Mouse (Mus musculus) MEL (cell line): ENCODE data around the gene Nos1ap. TPM values are rescaled to one million over a fixed set of nuclear protein-coding genes. Genes with fewer than 3 reads are reported as not detected.

Experiments used
- DNase-seq: peaks from one replicate; pipeline ENCODE4 v3.0.0; 2011; ENCODE audit warnings: low read depth, low spot score
- H3K27ac ChIP-seq: 2 replicates; pipeline ENCODE4 v1.5.1; 2012; ENCODE audit warnings: low read depth, mild to moderate bottlenecking, control low read depth, low read length, moderate library complexity; ENCODE audit not compliant: control insufficient read depth
- H3K27me3 ChIP-seq, 2 experiments: fragments of 150-350 bp in 1 of 2; sonication (generic) in 1 of 2; 2 replicates each; pipeline ENCODE4 v1.6.1; 2012; ENCODE audit warnings: low read length in 2 of 2, mild to moderate bottlenecking in 2 of 2, improper control_type of control experiment in 1 of 2, moderate library complexity in 1 of 2; ENCODE audit not compliant: insufficient read depth in 2 of 2, control insufficient read depth in 1 of 2
- H3K36me3 ChIP-seq, 2 experiments: 2 replicates each; pipeline ENCODE4 v1.6.1; 2012 to 2014; ENCODE audit warnings: low read length in 2 of 2, improper control_type of control experiment in 1 of 2, inconsistent platforms in 1 of 2, mild to moderate bottlenecking in 1 of 2; ENCODE audit not compliant: insufficient read depth in 2 of 2, control insufficient read depth in 1 of 2
- H3K4me1 ChIP-seq, 2 experiments: fragments of 150-350 bp in 1 of 2; sonication (generic) in 1 of 2; 2 replicates each; pipeline ENCODE4 v1.6.1; 2012; ENCODE audit warnings: low read length in 2 of 2, improper control_type of control experiment in 1 of 2, mild to moderate bottlenecking in 1 of 2; ENCODE audit not compliant: insufficient read depth in 2 of 2, control insufficient read depth in 1 of 2
- H3K4me3 ChIP-seq, 2 experiments: fragments of 150-350 bp in 1 of 2; sonication (generic) in 1 of 2; 2 replicates each; pipeline ENCODE4 v1.5.1; 2012; ENCODE audit warnings: low read depth in 2 of 2, low read length in 2 of 2, mild to moderate bottlenecking in 2 of 2, moderate library complexity in 2 of 2, control low read depth in 1 of 2, improper control_type of control experiment in 1 of 2; ENCODE audit not compliant: control insufficient read depth in 1 of 2, insufficient read depth in 1 of 2
- H3K79me2 ChIP-seq: 2 replicates; pipeline ENCODE4 v1.6.1; 2012; ENCODE audit warnings: mild to moderate bottlenecking, low read length, moderate library complexity; ENCODE audit not compliant: control insufficient read depth, poor library complexity, insufficient read depth
- H3K9ac ChIP-seq: 2 replicates; pipeline ENCODE4 v1.6.1; 2012; ENCODE audit warnings: low read depth, mild to moderate bottlenecking, control low read depth, low read length, moderate library complexity; ENCODE audit not compliant: control insufficient read depth, poor library complexity, severe bottlenecking
- H3K9me3 ChIP-seq: fragments of 150-350 bp; sonication (generic); replicated peaks from 2 replicates; pipeline ENCODE4 v1.6.1; 2012; ENCODE audit warnings: mild to moderate bottlenecking, low read length, improper control_type of control experiment, moderate library complexity; ENCODE audit not compliant: insufficient read depth
- BHLHE40 ChIP-seq: IDR thresholded peaks from 2 replicates; pipeline ENCODE4 v1.6.1; 2012; ENCODE audit warnings: low read depth, mild to moderate bottlenecking, inconsistent platforms, low read length, improper control_type of control experiment, borderline replicate concordance
- CHD1 ChIP-seq: IDR thresholded peaks from 2 replicates; pipeline ENCODE4 v1.6.1; 2012; ENCODE audit warnings: low read depth, mild to moderate bottlenecking, inconsistent platforms, low read length, improper control_type of control experiment
- CHD2 ChIP-seq: IDR thresholded peaks from 2 replicates; pipeline ENCODE4 v1.6.1; 2011; ENCODE audit warnings: low read length, improper control_type of control experiment
- ELF1 ChIP-seq: IDR thresholded peaks from 2 replicates; pipeline ENCODE4 v1.6.1; 2014; ENCODE audit warnings: low read depth, mild to moderate bottlenecking, inconsistent platforms, low read length, improper control_type of control experiment, moderate library complexity
- EP300 ChIP-seq, 2 experiments: IDR thresholded peaks; 2 replicates each; pipeline ENCODE4 v1.6.1; 2011; ENCODE audit warnings: improper control_type of control experiment in 2 of 2, low read length in 2 of 2, low read depth in 1 of 2, mild to moderate bottlenecking in 1 of 2
- ETS1 ChIP-seq: IDR thresholded peaks from 2 replicates; pipeline ENCODE4 v1.6.1; 2012; ENCODE audit warnings: low read depth, mild to moderate bottlenecking, inconsistent platforms, low read length, improper control_type of control experiment, moderate library complexity
- GABPA ChIP-seq: IDR thresholded peaks from 2 replicates; pipeline ENCODE4 v1.6.1; 2012; ENCODE audit warnings: low read depth, mild to moderate bottlenecking, inconsistent platforms, low read length, improper control_type of control experiment, moderate library complexity
- HCFC1 ChIP-seq: IDR thresholded peaks from 2 replicates; pipeline ENCODE4 v1.6.1; 2012; ENCODE audit warnings: low read depth, mild to moderate bottlenecking, inconsistent platforms, low read length, improper control_type of control experiment, moderate library complexity
- JUND ChIP-seq: IDR thresholded peaks from 2 replicates; pipeline ENCODE4 v1.6.1; 2011; ENCODE audit warnings: low read depth, mild to moderate bottlenecking, improper control_type of control experiment, low read length
- KAT2A ChIP-seq: conservative IDR thresholded peaks from 2 replicates; pipeline ENCODE4 v1.6.1; 2012; ENCODE audit warnings: low read depth, low read length, improper control_type of control experiment, inconsistent platforms
- MAZ ChIP-seq: IDR thresholded peaks from 2 replicates; pipeline ENCODE4 v1.6.1; 2012; ENCODE audit warnings: low read depth, mild to moderate bottlenecking, inconsistent platforms, low read length, improper control_type of control experiment
- MXI1 ChIP-seq: IDR thresholded peaks from 2 replicates; pipeline ENCODE4 v1.6.1; 2011; ENCODE audit warnings: mild to moderate bottlenecking, low read depth, low read length, improper control_type of control experiment
- MYB ChIP-seq: IDR thresholded peaks from 2 replicates; pipeline ENCODE4 v1.6.1; 2011; ENCODE audit warnings: mild to moderate bottlenecking, low read depth, low read length, improper control_type of control experiment
- MYC ChIP-seq: IDR thresholded peaks from 2 replicates; pipeline ENCODE4 v1.6.1; 2011; ENCODE audit warnings: low read depth, mild to moderate bottlenecking, low read length, improper control_type of control experiment, moderate library complexity
- NELFE ChIP-seq: IDR thresholded peaks from 2 replicates; pipeline ENCODE4 v1.6.1; 2011; ENCODE audit warnings: low read depth, low read length, improper control_type of control experiment
- POLR2A ChIP-seq, 2 experiments: IDR thresholded peaks; 2 replicates each; pipeline ENCODE4 v1.6.1; 2011 to 2012; ENCODE audit warnings: low read length in 2 of 2, mild to moderate bottlenecking in 2 of 2, control low read depth in 1 of 2, improper control_type of control experiment in 1 of 2, low read depth in 1 of 2, moderate library complexity in 1 of 2; ENCODE audit not compliant: control insufficient read depth in 1 of 2, insufficient read depth in 1 of 2, poor library complexity in 1 of 2
- POLR2AphosphoS2 ChIP-seq: IDR thresholded peaks from 2 replicates; pipeline ENCODE4 v1.6.1; 2011; ENCODE audit warnings: low read length, improper control_type of control experiment
- POLR2AphosphoS5 ChIP-seq: IDR thresholded peaks from 2 replicates; pipeline ENCODE4 v1.6.1; 2012; ENCODE audit warnings: low read depth, borderline replicate concordance, mild to moderate bottlenecking, inconsistent platforms, low read length, moderate library complexity, mixed read lengths
- RAD21 ChIP-seq: IDR thresholded peaks from 2 replicates; pipeline ENCODE4 v1.6.1; 2011; ENCODE audit warnings: mild to moderate bottlenecking, low read depth, low read length, improper control_type of control experiment
- RCOR1 ChIP-seq: IDR thresholded peaks from 2 replicates; pipeline ENCODE4 v1.6.1; 2012; ENCODE audit warnings: low read depth, mild to moderate bottlenecking, inconsistent platforms, low read length, improper control_type of control experiment
- TAL1 ChIP-seq: IDR thresholded peaks from 2 replicates; pipeline ENCODE4 v1.6.1; 2012; ENCODE audit warnings: mild to moderate bottlenecking, inconsistent platforms, low read length, moderate library complexity, mixed read lengths
- TCF12 ChIP-seq: IDR thresholded peaks from 2 replicates; pipeline ENCODE4 v1.6.1; 2014; ENCODE audit warnings: low read depth, mild to moderate bottlenecking, inconsistent platforms, low read length, improper control_type of control experiment, moderate library complexity
- USF2 ChIP-seq, 2 experiments: IDR thresholded peaks; 2 replicates each; pipeline ENCODE4 v1.6.1; 2011 to 2012; ENCODE audit warnings: improper control_type of control experiment in 2 of 2, low read length in 2 of 2, borderline replicate concordance in 1 of 2, inconsistent platforms in 1 of 2, low read depth in 1 of 2, mild to moderate bottlenecking in 1 of 2; ENCODE audit not compliant: insufficient read depth in 1 of 2
- ZC3H11A ChIP-seq: IDR thresholded peaks from 2 replicates; pipeline ENCODE4 v1.6.1; 2012; ENCODE audit warnings: low read depth, mild to moderate bottlenecking, inconsistent platforms, low read length, improper control_type of control experiment
- ZKSCAN1 ChIP-seq: IDR thresholded peaks from 2 replicates; pipeline ENCODE4 v1.6.1; 2012; ENCODE audit warnings: low read depth, mild to moderate bottlenecking, inconsistent platforms, low read length, improper control_type of control experiment, moderate library complexity
- ZNF384 ChIP-seq: IDR thresholded peaks from 2 replicates; pipeline ENCODE4 v1.6.1; 2012; ENCODE audit warnings: low read depth, mild to moderate bottlenecking, inconsistent platforms, low read length, improper control_type of control experiment
- polyA plus RNA-seq, 2 experiments: library from polyadenylated mRNA; stranded (reverse) in 1 of 2; unstranded in 1 of 2; fragments of >175 nt in 1 of 2; fragments of >200 nt in 1 of 2; gene quantifications; 2 replicates each; pipeline versions ENCODE4 v1.2.1 to v1.2.4; 2012; ENCODE audit warnings: low replicate concordance in 2 of 2, low read depth in 1 of 2; ENCODE audit not compliant: insufficient read length in 2 of 2, insufficient read depth in 1 of 2, missing spikeins in 1 of 2
- total RNA-seq: library from RNA; depleted of rRNA; stranded (reverse); fragments of 300-350 nt; gene quantifications from 2 replicates; pipeline ENCODE4 v1.2.3, GENCODE M21; 2012

Nos1ap gene
- total and polyA plus RNA-seq, 3 experiments: 0.62 to 2.4 TPM; not detected in 1

DNA sequence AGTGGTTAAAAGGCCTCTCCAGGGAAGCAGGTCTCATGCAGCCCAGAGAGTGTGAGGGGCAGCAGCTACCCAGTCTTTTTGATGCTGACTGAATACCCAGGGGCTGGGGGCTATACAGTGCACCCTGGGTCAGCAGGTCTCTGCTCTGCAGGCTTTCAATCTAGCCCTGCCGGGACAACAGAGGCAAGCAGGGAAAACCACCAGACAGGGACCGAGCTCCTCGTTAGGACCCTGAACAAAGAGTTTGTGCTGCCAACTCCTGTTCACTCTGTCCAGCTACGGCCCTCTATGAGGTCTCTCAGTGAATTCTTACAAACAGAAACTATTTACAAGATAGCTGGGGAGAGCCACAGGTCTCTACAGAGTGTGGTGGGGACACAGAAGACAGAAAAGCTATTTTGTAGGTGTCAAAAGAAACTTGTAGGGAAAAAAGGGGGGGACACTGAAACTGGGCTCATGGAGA is 86.4 kb downstream of the Nos1ap start:
- Histone ChIP-seq H3K9me3 (no peaks in the 10 kb centered on the region), H3K79me2 (no peaks in the 10 kb centered on the region), H3K4me3 (no peak overlapping the region), H3K4me1 (no peaks in the 10 kb centered on the region), H3K9ac (no peak overlapping the region), H3K27ac (no peak overlapping the region), H3K36me3 (no peaks in the 10 kb centered on the region), H3K27me3 (no peaks in the 10 kb centered on the region)
- TF ChIP-seq BHLHE40 (no peak), ETS1 (no peak), EP300 (IDR thresholded peaks at IDR 0.05; ENCODE audit: low read depth in 1 of 2, low read length in 2 of 2) (no peak), ZKSCAN1 (no peak), KAT2A (no peak), ZC3H11A (no peak), MYB (no peak), RCOR1 (no peak), JUND (no peak), HCFC1 (no peak), USF2 (IDR thresholded peaks at IDR 0.05; ENCODE audit: borderline replicate concordance in 1 of 2, insufficient read depth in 1 of 2, low read depth in 1 of 2, low read length in 2 of 2) (no peak), CHD2 (no peak), CHD1 (no peak), GABPA (no peak), MXI1 (no peak), POLR2AphosphoS5 (no peak), RAD21 (no peak)
- no peak for DNase-seq

DNA sequence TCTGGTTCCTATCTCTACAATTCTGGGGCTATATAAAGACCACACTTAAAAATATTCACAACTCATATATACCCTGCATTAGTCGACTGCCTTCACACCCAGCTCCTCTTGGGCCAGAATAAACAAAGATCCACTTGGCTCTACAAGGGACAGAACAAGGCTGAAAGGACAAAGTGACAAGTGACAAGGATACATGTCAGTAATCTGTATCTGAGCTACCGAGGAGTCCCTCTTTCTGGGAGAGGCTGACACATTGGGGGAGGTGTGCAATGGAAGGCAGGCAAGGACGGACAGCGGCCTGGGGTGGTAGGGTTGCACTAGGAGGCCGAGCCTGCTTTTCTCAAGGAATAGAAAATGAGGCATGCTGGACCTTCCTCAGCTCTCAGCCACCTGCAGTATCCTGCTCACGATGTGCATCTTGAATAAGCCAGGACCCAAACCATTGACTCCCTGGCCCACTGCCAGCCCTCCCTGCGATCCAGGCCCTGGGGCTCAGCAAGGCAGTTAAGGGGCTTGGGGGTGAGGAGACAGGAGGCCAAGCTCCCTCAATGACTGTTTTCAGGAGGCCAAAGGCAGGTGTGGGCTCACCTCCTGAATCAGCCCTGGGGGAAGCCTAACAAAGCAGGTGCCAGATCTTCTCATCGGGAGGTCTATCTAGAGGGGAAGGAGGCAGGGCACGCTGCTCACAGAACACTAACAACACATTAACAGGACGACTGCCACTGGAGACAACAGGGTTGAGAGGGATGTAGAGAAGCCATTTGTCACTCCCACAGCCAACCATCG is 87.0 kb downstream of the Nos1ap start:
- Histone ChIP-seq H3K27me3 (no peaks in the 10 kb centered on the region), H3K4me3 (no peak overlapping the region), H3K36me3 (no peaks in the 10 kb centered on the region), H3K79me2 (no peaks in the 10 kb centered on the region), H3K4me1 (no peaks in the 10 kb centered on the region), H3K9ac (no peak overlapping the region), H3K27ac (no peak overlapping the region), H3K9me3 (no peaks in the 10 kb centered on the region)
- no peak for DNase-seq
- TF ChIP-seq TCF12: no peak
- no peak for TF ChIP-seq TAL1
- TF ChIP-seq MYC: no peak
- TF ChIP-seq NELFE: no peak
- TF ChIP-seq MAZ: no peak
- TF ChIP-seq RAD21: no peak
- no peak for TF ChIP-seq ZNF384
- TF ChIP-seq POLR2AphosphoS2: no peak
- no peak for TF ChIP-seq ELF1
- TF ChIP-seq POLR2A (IDR thresholded peaks at IDR 0.05; ENCODE audit: control insufficient read depth in 1 of 2, insufficient read depth in 1 of 2, low read depth in 1 of 2, low read length in 2 of 2, poor library complexity in 1 of 2): no peak
- TF ChIP-seq KAT2A: no peak
- no peak for TF ChIP-seq JUND
- no peak for TF ChIP-seq MYB
